Mouse (Mus musculus) forebrain, embryonic 13.5 days (tissue): Measurements from ENCODE around the gene 2010300C02Rik. TPM values are rescaled to one million over a fixed set of nuclear protein-coding genes. Genes with fewer than 3 reads are reported as not detected.

Experiments
- ATAC-seq: fragments of 200-750 bp; cut with Nextera tagmentation; 2 replicates; pipeline ENCODE4 v1.8.0; 2017
- H3K27ac ChIP-seq: fragments of 300-500 bp; sonication (generic); 2 replicates; pipeline ENCODE4 v1.5.1; 2015; ENCODE audit warnings: inconsistent platforms, mild to moderate bottlenecking, moderate library complexity
- H3K27me3 ChIP-seq: fragments of 300-500 bp; sonication (generic); 2 replicates; pipeline ENCODE4 v1.6.1; 2015; ENCODE audit warnings: mild to moderate bottlenecking, inconsistent platforms
- H3K36me3 ChIP-seq: fragments of 300-500 bp; sonication (generic); 2 replicates; pipeline ENCODE4 v1.6.1; 2015; ENCODE audit warnings: mild to moderate bottlenecking, inconsistent platforms; ENCODE audit not compliant: poor library complexity, severe bottlenecking
- H3K4me1 ChIP-seq: fragments of 300-500 bp; sonication (generic); 2 replicates; pipeline ENCODE4 v1.6.1; 2015; ENCODE audit warnings: inconsistent platforms
- H3K4me2 ChIP-seq: fragments of 300-500 bp; sonication (generic); 2 replicates; pipeline ENCODE4 v1.6.1; 2015; ENCODE audit warnings: inconsistent platforms, mild to moderate bottlenecking, moderate library complexity
- H3K4me3 ChIP-seq: fragments of 300-500 bp; sonication (generic); 2 replicates; pipeline ENCODE4 v1.5.1; 2015; ENCODE audit warnings: mild to moderate bottlenecking, inconsistent platforms
- H3K9ac ChIP-seq: fragments of 300-500 bp; sonication (generic); 2 replicates; pipeline ENCODE4 v1.6.1; 2015; ENCODE audit warnings: mild to moderate bottlenecking, inconsistent platforms
- H3K9me3 ChIP-seq: fragments of 300-500 bp; sonication (generic); replicated peaks from 2 replicates; pipeline ENCODE4 v1.6.1; 2016; ENCODE audit warnings: inconsistent platforms
- WGBS: fragments of 180-500 bp; shearing (Covaris S2); methylation state at CpG from one replicate; pipeline ENCODE4 v1.1.7; 2015; 5-methylcytosine and 5-hydroxymethylcytosine counted together
- polyA plus RNA-seq: library from polyadenylated mRNA; unstranded; fragments of >200 nt; fragmentation: Nextera tagmentation; extraction: Ambion mirVana; gene quantifications from 2 replicates; pipeline ENCODE4 v1.2.1, GENCODE M21; 2015

Gene 2010300C02Rik
- polyA plus RNA-seq, 1 experiment from 2014 or later, result 0.62 TPM

GRCm38 (mm10) chr1:37686953-37687441, 32.9 kb downstream of the 2010300C02Rik start:
- Histone ChIP-seq H3K4me3 (no peak overlapping the region), H3K4me2 (no peak overlapping the region), H3K27ac (no peak overlapping the region), H3K4me1 (peaks cover 9% of the 10 kb centered on the region), H3K9me3 (no peaks in the 10 kb centered on the region; the same call in 1 of the 2 replicates), H3K27me3 (no peaks in the 10 kb centered on the region), H3K9ac (no peak overlapping the region), H3K36me3 (no peaks in the 10 kb centered on the region)
- peak; percentile 43; the same call in 1 of the 2 replicates for ATAC-seq
- 84% methylated on average over 15 of the region's 15 CpGs for WGBS

- no peaks in the 10 kb centered on the region for H3K9me3 ChIP-seq
- no peak overlapping the region for H3K27ac ChIP-seq
- H3K36me3 ChIP-seq, result no peaks in the 10 kb centered on the region
- ATAC-seq, result 0 out of 2 replicates have a peak, but pooled peaks have one; percentile 55
- WGBS, result 71% methylated on average over 9 of the region's 9 CpGs
- H3K27me3 ChIP-seq, result no peaks in the 10 kb centered on the region
- no peak overlapping the region for H3K4me2 ChIP-seq
- no peaks in the 10 kb centered on the region for H3K4me1 ChIP-seq
- no peak overlapping the region for H3K9ac ChIP-seq
- H3K4me3 ChIP-seq, result no peak overlapping the region
Observed at GRCm38 (mm10) chr1:37678327-37679123, 41.4 kb downstream of the 2010300C02Rik start.

GRCm38 (mm10) chr1:37676967-37677512, 42.8 kb downstream of the 2010300C02Rik start:
- Histone ChIP-seq H3K36me3 (no peaks in the 10 kb centered on the region), H3K4me3 (no peak overlapping the region), H3K27ac (no peak overlapping the region), H3K9ac (no peak overlapping the region), H3K27me3 (no peaks in the 10 kb centered on the region), H3K4me2 (no peak overlapping the region), H3K4me1 (no peaks in the 10 kb centered on the region), H3K9me3 (no peaks in the 10 kb centered on the region)
- ATAC-seq, result no peak
- WGBS, result 88% methylated on average over 7 of the region's 7 CpGs

GRCm38 (mm10) chr1:37675444-37675843, 44.4 kb downstream of the 2010300C02Rik start:
- H3K36me3 ChIP-seq, result no peaks in the 10 kb centered on the region
- no peaks in the 10 kb centered on the region for H3K9me3 ChIP-seq
- H3K27me3 ChIP-seq, result no peaks in the 10 kb centered on the region
- H3K4me3 ChIP-seq, result no peak overlapping the region
- ATAC-seq, result no peak
- H3K27ac ChIP-seq, result no peak overlapping the region
- 63% methylated on average over 6 of the region's 6 CpGs for WGBS
- no peak overlapping the region for H3K4me2 ChIP-seq
- H3K4me1 ChIP-seq, result no peaks in the 10 kb centered on the region
- no peak overlapping the region for H3K9ac ChIP-seq

GRCm38 (mm10) chr1:37674266-37674665, 45.6 kb downstream of the 2010300C02Rik start:
- no peaks in the 10 kb centered on the region for H3K36me3 ChIP-seq
- 92% methylated on average over 8 of the region's 8 CpGs for WGBS

GRCm38 (mm10) chr1:37671316-37671715, 48.6 kb downstream of the 2010300C02Rik start:
- Histone ChIP-seq H3K4me3 (no peak overlapping the region), H3K9me3 (no peaks in the 10 kb centered on the region), H3K4me1 (no peaks in the 10 kb centered on the region), H3K4me2 (no peak overlapping the region), H3K27me3 (no peaks in the 10 kb centered on the region), H3K36me3 (no peaks in the 10 kb centered on the region), H3K9ac (no peak overlapping the region), H3K27ac (no peak overlapping the region)
- no peak for ATAC-seq
- WGBS, result 63% methylated on average over 4 of the region's 4 CpGs

More at GRCm38 (mm10) chr1:37674266-37674665, 45.6 kb downstream of the 2010300C02Rik start:
- Histone ChIP-seq H3K9ac (no peak overlapping the region), H3K27ac (no peak overlapping the region), H3K4me3 (no peak overlapping the region), H3K4me2 (no peak overlapping the region), H3K9me3 (no peaks in the 10 kb centered on the region), H3K4me1 (no peaks in the 10 kb centered on the region), H3K27me3 (no peaks in the 10 kb centered on the region)
- ATAC-seq, result no peak

- H3K4me1 ChIP-seq, result no peaks in the 10 kb centered on the region
- no peaks in the 10 kb centered on the region for H3K27me3 ChIP-seq
- H3K9ac ChIP-seq, result no peak overlapping the region
- no peak for ATAC-seq
- no peaks in the 10 kb centered on the region for H3K9me3 ChIP-seq
- H3K4me3 ChIP-seq, result no peak overlapping the region
- H3K27ac ChIP-seq, result no peak overlapping the region
- no peaks in the 10 kb centered on the region for H3K36me3 ChIP-seq
- 90% methylated on average over 6 of the region's 6 CpGs for WGBS
- H3K4me2 ChIP-seq, result no peak overlapping the region
Observed at GRCm38 (mm10) chr1:37667386-37667785, 52.5 kb downstream of the 2010300C02Rik start.

GRCm38 (mm10) chr1:37666587-37666986, 53.3 kb downstream of the 2010300C02Rik start:
- Histone ChIP-seq H3K27ac (no peak overlapping the region), H3K9me3 (no peaks in the 10 kb centered on the region), H3K4me1 (no peaks in the 10 kb centered on the region), H3K9ac (no peak overlapping the region), H3K4me2 (no peak overlapping the region), H3K36me3 (no peaks in the 10 kb centered on the region), H3K4me3 (no peak overlapping the region), H3K27me3 (no peaks in the 10 kb centered on the region)
- WGBS, result 51% methylated on average over 10 of the region's 10 CpGs
- no peak for ATAC-seq

- ATAC-seq, result no peak
- no peak overlapping the region for H3K4me3 ChIP-seq
- no peaks in the 10 kb centered on the region for H3K27me3 ChIP-seq
- no peak overlapping the region for H3K4me2 ChIP-seq
- H3K27ac ChIP-seq, result no peak overlapping the region
- no peaks in the 10 kb centered on the region for H3K4me1 ChIP-seq
- no peaks in the 10 kb centered on the region for H3K9me3 ChIP-seq
- WGBS, result 45% methylated on average over 14 of the region's 14 CpGs
- H3K9ac ChIP-seq, result no peak overlapping the region
- no peaks in the 10 kb centered on the region for H3K36me3 ChIP-seq
Observed at GRCm38 (mm10) chr1:37665539-37666323, 54.2 kb downstream of the 2010300C02Rik start.

GRCm38 (mm10) chr1:37664496-37664895, 55.4 kb downstream of the 2010300C02Rik start:
- Histone ChIP-seq H3K9me3 (no peaks in the 10 kb centered on the region), H3K9ac (no peak overlapping the region), H3K36me3 (no peaks in the 10 kb centered on the region), H3K27ac (no peak overlapping the region), H3K27me3 (no peaks in the 10 kb centered on the region), H3K4me1 (no peaks in the 10 kb centered on the region), H3K4me2 (no peak overlapping the region), H3K4me3 (no peak overlapping the region)
- no peak for ATAC-seq
- WGBS, result 79% methylated on average over 2 of the region's 2 CpGs

GRCm38 (mm10) chr1:37663606-37664005, 56.3 kb downstream of the 2010300C02Rik start:
- ATAC-seq, result no peak
- no peak overlapping the region for H3K27ac ChIP-seq
- no peaks in the 10 kb centered on the region for H3K27me3 ChIP-seq
- no peak overlapping the region for H3K9ac ChIP-seq
- H3K4me2 ChIP-seq, result no peak overlapping the region
- WGBS, result 84% methylated on average over 5 of the region's 5 CpGs
- no peaks in the 10 kb centered on the region for H3K36me3 ChIP-seq
- no peaks in the 10 kb centered on the region for H3K4me1 ChIP-seq
- no peak overlapping the region for H3K4me3 ChIP-seq
- no peaks in the 10 kb centered on the region for H3K9me3 ChIP-seq

GRCm38 (mm10) chr1:37656017-37656416, 63.9 kb downstream of the 2010300C02Rik start:
- H3K9me3 ChIP-seq, result peaks cover 3% of the 10 kb centered on the region; the same call in 1 of the 2 replicates
- H3K9ac ChIP-seq, result no peak overlapping the region
- H3K27me3 ChIP-seq, result no peaks in the 10 kb centered on the region
- H3K4me2 ChIP-seq, result no peak overlapping the region
- no peak overlapping the region for H3K4me3 ChIP-seq
- H3K36me3 ChIP-seq, result no peaks in the 10 kb centered on the region
- H3K4me1 ChIP-seq, result no peaks in the 10 kb centered on the region
- 93% methylated on average over 2 of the region's 2 CpGs for WGBS
- ATAC-seq, result no peak
- H3K27ac ChIP-seq, result no peak overlapping the region
